Mouse (Mus musculus) forebrain, embryonic 11.5 days (tissue): ENCODE results near the gene Hmx1. TPM values are rescaled to one million over a fixed set of nuclear protein-coding genes. Genes with fewer than 3 reads are reported as not detected.

Experiments
- ATAC-seq: fragments of 200-750 bp; cut with Nextera tagmentation; replicated peaks from 2 replicates; pipeline ENCODE4 v1.8.0; 2017; ENCODE audit warnings: moderate TSS enrichment; ENCODE audit not compliant: low FRiP score
- DNase-seq: peaks from one replicate; pipeline ENCODE4 v3.0.0-alpha.2; 2017; ENCODE audit warnings: low spot score
- H3K27ac ChIP-seq: fragments of 300-500 bp; sonication (generic); 2 replicates; pipeline ENCODE4 v1.5.1; 2014; ENCODE audit warnings: low read depth, low read length
- H3K27me3 ChIP-seq: fragments of 300-500 bp; sonication (generic); 2 replicates; pipeline ENCODE4 v1.6.1; 2014; ENCODE audit warnings: mild to moderate bottlenecking, low read length, mixed read lengths; ENCODE audit not compliant: control insufficient read depth, insufficient read depth
- H3K36me3 ChIP-seq: fragments of 300-500 bp; sonication (generic); 2 replicates; pipeline ENCODE4 v1.6.1; 2014; ENCODE audit warnings: mild to moderate bottlenecking, low read length, moderate library complexity, mixed read lengths; ENCODE audit not compliant: control insufficient read depth, insufficient read depth
- H3K4me1 ChIP-seq: fragments of 300-500 bp; sonication (generic); replicated peaks from 2 replicates; pipeline ENCODE4 v1.6.1; 2014; ENCODE audit warnings: low read length, mixed read lengths; ENCODE audit not compliant: control insufficient read depth, insufficient read depth
- H3K4me2 ChIP-seq: fragments of 300-500 bp; sonication (generic); 2 replicates; pipeline ENCODE4 v1.6.1; 2014; ENCODE audit warnings: low read depth, mild to moderate bottlenecking, low read length, moderate library complexity, mixed read lengths; ENCODE audit not compliant: severe bottlenecking
- H3K4me3 ChIP-seq: fragments of 300-500 bp; sonication (generic); 2 replicates; pipeline ENCODE4 v1.5.1; 2014; ENCODE audit warnings: low read depth, low read length
- H3K9ac ChIP-seq: fragments of 300-500 bp; sonication (generic); 2 replicates; pipeline ENCODE4 v1.6.1; 2014; ENCODE audit warnings: low read length
- H3K9me3 ChIP-seq: fragments of 300-500 bp; sonication (generic); 2 replicates; pipeline ENCODE4 v1.6.1; 2016; ENCODE audit warnings: low read length, mixed read lengths; ENCODE audit not compliant: control insufficient read depth
- WGBS: fragments of 180-500 bp; shearing (Covaris S2); extraction: QIAGEN DNeasy Blood & Tissue Kit; methylation state at CpG from one replicate; pipeline ENCODE4 v1.1.7; 2014; 5-methylcytosine and 5-hydroxymethylcytosine counted together
- polyA plus RNA-seq: library from polyadenylated mRNA; unstranded; fragments of >200 nt; fragmentation: Nextera tagmentation; extraction: Ambion mirVana; gene quantifications from 2 replicates; pipeline ENCODE4 v1.2.1, GENCODE M21; 2014

Gene Hmx1
- polyA plus RNA-seq, 1 experiment from 2014 or later: 0.44 TPM

GRCm38 (mm10) chr5:35396976-35397641 is 8.2 kb downstream of the Hmx1 start:
- no peak overlapping the region for H3K9ac ChIP-seq
- no peaks in the 10 kb centered on the region for H3K36me3 ChIP-seq
- DNase-seq: no peak
- H3K4me2 ChIP-seq: no peak overlapping the region
- no peak for ATAC-seq
- WGBS: under 1% methylated on average over 57 of the region's 57 CpGs
- H3K4me1 ChIP-seq: peaks cover 13% of the 10 kb centered on the region; the same call in 1 of the 2 replicates
- H3K27ac ChIP-seq: no peak overlapping the region
- no peaks in the 10 kb centered on the region for H3K9me3 ChIP-seq
- H3K27me3 ChIP-seq: peaks cover 97% of the 10 kb centered on the region
- 0 out of 2 replicates have a peak overlapping the region, but pooled peaks have one; percentile 5 for H3K4me3 ChIP-seq

- Histone ChIP-seq H3K9ac (no peak overlapping the region), H3K9me3 (no peaks in the 10 kb centered on the region), H3K4me2 (no peak overlapping the region), H3K27ac (no peak overlapping the region), H3K4me3 (0 out of 2 replicates have a peak overlapping the region, but pooled peaks have one; percentile 5), H3K4me1 (peaks cover 11% of the 10 kb centered on the region; the same call in 1 of the 2 replicates), H3K36me3 (no peaks in the 10 kb centered on the region), H3K27me3 (peaks cover 97% of the 10 kb centered on the region)
- no peak for ATAC-seq
- no peak for DNase-seq
- under 1% methylated on average over 49 of the region's 52 CpGs for WGBS
These were observed 8.9 kb downstream of the Hmx1 start for GRCm38 (mm10) chr5:35397642-35398309.

- Histone ChIP-seq H3K27me3 (peaks cover 97% of the 10 kb centered on the region), H3K4me1 (peaks cover 11% of the 10 kb centered on the region; the same call in 1 of the 2 replicates), H3K4me2 (no peak overlapping the region), H3K4me3 (no peak overlapping the region), H3K36me3 (no peaks in the 10 kb centered on the region), H3K9ac (no peak overlapping the region), H3K27ac (no peak overlapping the region), H3K9me3 (no peaks in the 10 kb centered on the region)
- ATAC-seq: no peak
- under 1% methylated on average over 14 of the region's 14 CpGs for WGBS
- DNase-seq: no peak
These were observed 9.5 kb downstream of the Hmx1 start for GRCm38 (mm10) chr5:35398310-35398910.

DNA sequence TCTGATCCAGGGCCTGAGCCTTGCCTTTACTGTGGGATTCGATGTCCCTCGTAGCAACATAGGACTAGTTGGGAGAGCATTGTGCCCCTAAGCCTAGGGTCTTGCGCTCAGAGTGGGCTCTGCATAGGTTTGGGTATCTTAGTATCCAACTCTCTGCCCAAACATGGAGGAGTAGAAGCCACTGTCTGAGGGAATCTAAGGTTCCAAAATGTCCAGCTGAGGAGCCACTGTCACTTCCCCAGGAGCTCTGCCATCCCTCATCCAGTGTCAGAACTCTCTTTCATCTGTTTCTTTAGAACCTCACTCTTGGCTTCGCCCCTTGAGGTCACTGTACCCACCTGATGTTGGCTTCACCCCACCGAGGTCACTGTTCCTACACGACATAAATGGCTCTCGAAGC is 10.2 kb downstream of the Hmx1 start:
- H3K4me3 ChIP-seq: no peak overlapping the region
- no peaks in the 10 kb centered on the region for H3K9me3 ChIP-seq
- H3K27me3 ChIP-seq: peaks cover 96% of the 10 kb centered on the region
- H3K4me2 ChIP-seq: no peak overlapping the region
- DNase-seq (no peak), ATAC-seq (no peak)
- WGBS: 2% methylated on average over 7 of the region's 7 CpGs
- peaks cover 11% of the 10 kb centered on the region; the same call in 1 of the 2 replicates for H3K4me1 ChIP-seq
- H3K27ac ChIP-seq: no peak overlapping the region
- no peaks in the 10 kb centered on the region for H3K36me3 ChIP-seq
- no peak overlapping the region for H3K9ac ChIP-seq

- H3K4me2 ChIP-seq: no peak overlapping the region
- no peak overlapping the region for H3K4me3 ChIP-seq
- no peak for ATAC-seq
- H3K4me1 ChIP-seq: peaks cover 11% of the 10 kb centered on the region; the same call in 1 of the 2 replicates
- H3K9me3 ChIP-seq: no peaks in the 10 kb centered on the region
- peaks cover 94% of the 10 kb centered on the region for H3K27me3 ChIP-seq
- no peak for DNase-seq
- no peaks in the 10 kb centered on the region for H3K36me3 ChIP-seq
- no peak overlapping the region for H3K27ac ChIP-seq
- under 1% methylated on average over 48 of the region's 48 CpGs for WGBS
- no peak overlapping the region for H3K9ac ChIP-seq
These were observed 10.9 kb downstream of the Hmx1 start for GRCm38 (mm10) chr5:35399704-35400320.

GRCm38 (mm10) chr5:35401240-35401639 is 12.3 kb downstream of the Hmx1 start:
- ATAC-seq (no peak), DNase-seq (no peak)
- Histone ChIP-seq H3K36me3 (no peaks in the 10 kb centered on the region), H3K4me3 (no peak overlapping the region), H3K27me3 (peaks cover 82% of the 10 kb centered on the region), H3K27ac (no peak overlapping the region), H3K4me2 (no peak overlapping the region), H3K9me3 (no peaks in the 10 kb centered on the region), H3K4me1 (peaks cover 11% of the 10 kb centered on the region; the same call in 1 of the 2 replicates), H3K9ac (no peak overlapping the region)
- 2% methylated on average over 8 of the region's 8 CpGs for WGBS

GRCm38 (mm10) chr5:35407411-35407930 is 18.6 kb downstream of the Hmx1 start:
- Histone ChIP-seq H3K9me3 (no peaks in the 10 kb centered on the region), H3K27ac (no peak overlapping the region), H3K4me3 (no peak overlapping the region), H3K4me1 (no peaks in the 10 kb centered on the region; the same call in 1 of the 2 replicates), H3K9ac (no peak overlapping the region), H3K4me2 (no peak overlapping the region), H3K27me3 (peaks cover 24% of the 10 kb centered on the region), H3K36me3 (no peaks in the 10 kb centered on the region)
- DNase-seq (no peak), ATAC-seq (no peak)
- 25% methylated on average over 9 of the region's 9 CpGs for WGBS

- H3K27ac ChIP-seq: no peak overlapping the region
- 68% methylated on average over 10 of the region's 10 CpGs for WGBS
- no peaks in the 10 kb centered on the region for H3K9me3 ChIP-seq
- DNase-seq: no peak
- H3K4me3 ChIP-seq: no peak overlapping the region
- H3K9ac ChIP-seq: no peak overlapping the region
- no peak overlapping the region for H3K4me2 ChIP-seq
- H3K36me3 ChIP-seq: no peaks in the 10 kb centered on the region
- H3K4me1 ChIP-seq: peaks cover 3% of the 10 kb centered on the region; the same call in 1 of the 2 replicates
- peaks cover 5% of the 10 kb centered on the region; the same call in 1 of the 2 replicates for H3K27me3 ChIP-seq
- ATAC-seq: no peak
These were observed 22.1 kb downstream of the Hmx1 start for GRCm38 (mm10) chr5:35411028-35411427.
